Mouse (Mus musculus): Measurements from ENCODE around the gene Acads.

DNA sequence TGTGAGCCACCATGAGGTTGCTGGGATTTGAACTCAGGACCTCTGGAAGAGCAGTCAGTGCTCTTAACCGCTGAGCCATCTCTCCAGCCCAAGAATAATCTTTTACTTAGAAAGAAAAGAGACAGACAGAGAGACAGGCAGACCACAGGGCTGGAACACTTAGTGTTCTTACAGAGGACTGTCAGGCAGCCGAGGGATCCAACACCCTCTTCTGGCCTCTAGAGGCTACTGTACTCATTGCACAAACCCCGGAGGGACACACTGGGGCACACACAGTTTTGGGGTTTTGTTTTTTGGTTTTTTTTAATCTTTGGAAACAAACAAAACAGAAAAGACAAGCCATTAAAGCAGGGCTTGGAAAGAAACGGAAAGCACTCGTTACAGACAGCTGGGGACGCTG is 10.2 kb upstream of the Acads start:
- 0 out of 2 replicates have a peak, but pooled peaks have one; percentile 14 for TF ChIP-seq CTCF (IDR thresholded peaks at IDR 0.05; ENCODE audit: extremely low read depth, insufficient read depth, low read length)
- no peak for TF ChIP-seq POLR2A (IDR thresholded peaks at IDR 0.05; ENCODE audit: extremely low read depth, insufficient read depth, low read length)
